Mouse (Mus musculus) splenic B cell, adult 2 months (primary cell): ENCODE measurements around the gene Magi2.

Source experiments
- DNase-seq: peaks from one replicate; pipeline ENCODE4 v3.0.0-alpha.2; 2011; ENCODE audit warnings: low read depth, low spot score
- H3K27me3 ChIP-seq: 2 replicates; pipeline ENCODE4 v1.6.1; 2012; ENCODE audit warnings: mild to moderate bottlenecking, low read length, moderate library complexity, mixed read lengths; ENCODE audit not compliant: control insufficient read depth, poor library complexity, insufficient read depth, severe bottlenecking
- H3K36me3 ChIP-seq: 2 replicates; pipeline ENCODE4 v1.6.1; 2012; ENCODE audit warnings: mild to moderate bottlenecking, low read length, moderate library complexity, mixed read lengths; ENCODE audit not compliant: control insufficient read depth, poor library complexity, insufficient read depth, severe bottlenecking

The Magi2 gene

DNA sequence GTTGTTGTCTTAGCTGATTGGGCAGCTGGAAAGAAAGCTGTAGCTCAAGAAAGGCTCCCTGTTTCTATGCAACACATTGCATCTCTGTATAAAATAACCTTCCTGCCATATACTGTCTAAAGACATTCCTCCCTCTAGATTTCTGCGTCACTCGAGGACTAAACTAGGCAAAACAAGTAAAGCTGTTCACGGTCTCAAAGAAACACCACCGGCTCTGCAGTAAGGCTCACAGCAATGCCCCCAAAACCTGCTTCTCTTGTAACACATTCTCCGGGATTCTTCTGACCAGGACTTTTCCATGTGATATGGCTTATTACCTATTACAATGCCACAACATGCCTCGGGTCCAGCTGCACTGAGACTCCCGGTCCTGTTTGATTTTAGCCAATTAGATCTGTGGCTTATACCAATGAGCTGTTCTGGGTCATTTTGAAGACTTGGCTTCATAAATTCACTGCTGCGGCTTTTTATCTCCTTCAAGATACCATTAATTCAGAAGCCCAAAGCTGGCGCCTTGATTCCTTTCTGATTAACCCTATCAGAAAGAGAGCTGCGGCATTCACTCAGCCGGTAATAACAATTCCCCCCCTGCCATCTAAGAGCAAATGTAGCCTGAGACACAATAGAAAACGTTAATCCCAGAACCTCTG, 520.2 kb downstream of the Magi2 start:
- no peak for DNase-seq
- H3K36me3 ChIP-seq = no peaks in the 10 kb centered on the region
- no peaks in the 10 kb centered on the region for H3K27me3 ChIP-seq

DNA sequence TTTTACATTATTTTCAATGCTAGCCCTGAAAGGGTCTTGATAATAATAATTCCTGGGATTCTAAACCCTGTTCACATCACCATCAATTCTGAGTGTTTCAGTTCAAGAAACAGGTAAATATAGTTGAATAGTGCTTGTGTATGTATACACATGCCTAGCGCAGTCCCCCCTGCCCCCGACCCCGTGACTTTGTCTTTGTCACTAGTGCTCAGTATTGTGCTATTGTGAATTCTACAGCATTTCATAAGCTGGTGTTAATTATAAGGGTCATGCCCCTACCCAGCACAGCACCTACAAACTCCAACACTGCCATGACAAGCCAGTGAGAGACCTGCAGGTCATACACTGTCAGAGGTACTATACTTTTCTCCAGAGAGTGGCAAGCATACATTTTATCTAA, 520.8 kb downstream of the Magi2 start:
- no peak for DNase-seq
- H3K36me3 ChIP-seq = no peaks in the 10 kb centered on the region
- no peaks in the 10 kb centered on the region for H3K27me3 ChIP-seq

GRCm38 (mm10) chr5:19779224-19779623, 552.4 kb downstream of the Magi2 start:
- no peak for DNase-seq

DNA sequence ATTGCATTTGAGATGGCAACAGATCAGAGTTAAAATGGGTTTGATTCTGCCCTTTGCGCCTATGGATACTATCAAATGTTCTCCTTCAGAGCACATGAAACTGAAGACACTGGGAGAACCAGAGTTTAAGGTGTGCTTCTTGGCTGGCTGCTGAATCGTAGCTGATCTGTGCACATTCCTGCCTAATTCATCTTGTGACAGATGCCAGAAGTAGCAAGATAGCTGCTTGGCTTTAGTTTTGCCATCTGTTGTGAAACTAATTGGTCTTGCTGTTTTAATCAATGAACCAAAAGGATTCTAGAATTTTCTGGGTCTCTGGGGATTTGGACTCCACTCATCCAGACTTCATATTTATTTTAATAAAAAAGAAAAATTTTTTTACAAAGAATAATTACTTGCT, 553.2 kb downstream of the Magi2 start:
- DNase-seq = no peak
- no peaks in the 10 kb centered on the region for H3K27me3 ChIP-seq
- no peaks in the 10 kb centered on the region for H3K36me3 ChIP-seq

More at GRCm38 (mm10) chr5:19779224-19779623, 552.4 kb downstream of the Magi2 start:
- no peaks in the 10 kb centered on the region for H3K36me3 ChIP-seq
- no peaks in the 10 kb centered on the region for H3K27me3 ChIP-seq

DNA sequence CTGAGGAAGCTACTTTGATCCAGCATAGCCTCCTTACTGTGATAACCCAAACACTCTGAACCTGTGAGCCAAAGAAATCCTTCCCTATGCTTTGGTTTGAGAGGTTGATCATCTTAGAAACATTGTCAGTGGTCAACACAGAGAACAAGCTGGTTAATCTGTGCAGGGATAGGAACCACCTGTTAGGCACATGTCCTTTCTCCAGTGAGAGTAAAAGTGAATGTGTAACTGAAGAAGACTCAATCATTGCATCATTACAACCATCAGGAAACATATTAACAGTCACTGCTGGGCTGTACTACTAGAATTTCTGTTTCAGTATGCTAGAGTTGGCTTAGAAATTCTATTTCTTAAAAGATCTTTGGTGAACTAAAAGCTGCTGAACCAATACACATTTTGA, 558.5 kb downstream of the Magi2 start:
- H3K27me3 ChIP-seq = no peaks in the 10 kb centered on the region
- no peaks in the 10 kb centered on the region for H3K36me3 ChIP-seq
- DNase-seq = no peak

GRCm38 (mm10) chr5:19787522-19788144, 560.8 kb downstream of the Magi2 start:
- DNase-seq = no peak
- Histone ChIP-seq H3K36me3 (no peaks in the 10 kb centered on the region), H3K27me3 (no peaks in the 10 kb centered on the region)

DNA sequence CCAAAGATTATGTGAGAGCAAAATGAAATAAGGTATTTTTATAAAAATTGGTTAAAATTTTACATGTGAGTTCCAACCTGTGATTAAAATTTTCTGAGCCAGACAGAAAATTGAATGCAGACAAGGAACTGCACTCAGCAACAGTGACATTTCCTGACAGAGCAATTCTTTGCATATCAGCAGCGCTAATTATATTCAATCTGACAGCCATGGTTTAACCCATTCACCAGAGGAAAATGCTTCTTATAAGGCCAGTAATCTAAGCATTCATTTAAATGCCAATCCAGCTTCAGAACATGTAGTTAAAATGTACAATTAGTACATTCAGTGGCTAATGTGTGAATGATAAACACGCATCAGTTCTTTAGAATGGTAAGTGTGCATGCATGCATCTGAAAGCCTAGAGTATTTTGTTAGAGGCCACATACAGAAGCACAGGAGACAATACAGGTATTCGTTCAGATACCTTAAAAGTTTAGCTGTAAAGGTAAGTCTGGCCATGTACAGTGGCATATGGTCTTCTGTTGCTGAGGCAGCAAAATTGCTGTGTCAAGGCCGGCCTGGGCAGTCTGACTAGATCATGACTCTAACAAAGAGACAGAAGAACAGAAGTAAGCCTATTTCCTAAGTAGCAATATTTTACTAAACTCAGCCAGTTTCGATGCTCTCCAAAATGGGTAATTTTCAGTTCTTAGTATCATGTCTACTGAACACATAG, 576.4 kb downstream of the Magi2 start:
- DNase-seq = no peak
- H3K36me3 ChIP-seq = no peaks in the 10 kb centered on the region
- H3K27me3 ChIP-seq = no peaks in the 10 kb centered on the region

DNA sequence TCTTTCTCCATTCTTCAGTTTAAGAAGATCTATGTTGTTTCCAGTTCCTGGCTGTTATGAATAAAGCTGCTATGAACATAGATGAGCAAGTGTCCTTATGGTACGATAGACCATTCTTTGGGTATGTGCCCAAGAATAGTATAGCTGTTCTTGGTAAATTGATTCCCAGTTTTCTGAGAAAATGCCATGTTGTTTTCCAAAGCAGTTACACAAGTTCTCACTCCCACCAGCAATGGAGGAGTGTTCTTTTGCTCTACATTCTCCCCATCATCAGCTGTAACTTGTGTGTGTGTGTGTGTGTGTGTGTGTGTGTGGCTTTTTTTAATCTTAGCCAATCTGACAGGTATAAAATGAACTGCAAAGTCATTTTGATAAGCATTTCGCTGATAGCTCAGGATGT, 595.7 kb downstream of the Magi2 start:
- Histone ChIP-seq H3K36me3 (no peaks in the 10 kb centered on the region), H3K27me3 (no peaks in the 10 kb centered on the region)
- DNase-seq = no peak

GRCm38 (mm10) chr5:19825943-19826342, 599.1 kb downstream of the Magi2 start:
- no peak for DNase-seq

DNA sequence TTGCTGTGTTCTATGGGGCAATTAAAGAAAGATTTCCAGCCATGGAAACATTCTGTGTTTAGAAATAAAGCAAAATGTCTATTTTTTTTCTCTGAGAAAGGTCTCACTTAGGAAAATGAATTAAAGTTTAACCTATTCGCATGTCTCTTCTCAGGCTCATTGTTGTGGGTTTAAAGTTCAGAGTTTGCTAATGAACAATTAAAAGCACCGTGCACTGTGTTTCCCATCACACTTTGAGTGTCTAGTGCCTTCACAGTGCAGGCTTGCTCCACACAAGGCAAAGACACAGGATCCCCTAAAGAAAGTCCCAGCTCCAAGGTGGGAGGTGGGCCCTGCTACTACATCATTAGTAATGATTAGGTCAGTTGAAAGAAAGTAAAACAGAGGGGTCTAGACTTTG, 602.5 kb downstream of the Magi2 start:
- H3K36me3 ChIP-seq = no peaks in the 10 kb centered on the region
- H3K27me3 ChIP-seq = no peaks in the 10 kb centered on the region
- no peak for DNase-seq

More at GRCm38 (mm10) chr5:19825943-19826342, 599.1 kb downstream of the Magi2 start:
- H3K36me3 ChIP-seq = no peaks in the 10 kb centered on the region
- no peaks in the 10 kb centered on the region for H3K27me3 ChIP-seq

- Histone ChIP-seq H3K27me3 (no peaks in the 10 kb centered on the region), H3K36me3 (no peaks in the 10 kb centered on the region)
- no peak for DNase-seq
Measured at GRCm38 (mm10) chr5:19862854-19863253, 636.0 kb downstream of the Magi2 start.

DNA sequence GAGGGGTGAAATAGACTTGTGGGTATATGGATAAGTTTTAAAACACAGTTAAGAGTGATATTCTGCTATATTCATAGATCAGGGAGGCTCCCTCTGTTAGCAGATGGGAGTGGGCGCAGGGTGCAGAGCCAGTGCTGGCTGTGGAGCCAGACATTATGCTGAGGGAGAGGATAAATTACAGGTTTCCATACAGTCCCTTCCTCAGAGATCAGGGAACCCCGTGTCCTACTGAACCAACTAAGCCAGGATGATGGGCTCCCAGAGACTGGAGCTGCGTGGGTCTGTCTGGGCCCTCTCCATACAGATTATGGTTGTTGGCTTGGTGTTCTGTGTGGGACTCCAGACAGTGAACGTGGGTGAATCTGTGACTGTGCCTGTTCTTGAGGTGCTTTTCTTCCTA, 643.6 kb downstream of the Magi2 start:
- H3K36me3 ChIP-seq = no peaks in the 10 kb centered on the region
- DNase-seq = no peak
- no peaks in the 10 kb centered on the region for H3K27me3 ChIP-seq

GRCm38 (mm10) chr5:19891693-19892092, 664.9 kb downstream of the Magi2 start:
- DNase-seq = peak; percentile 66
- no peaks in the 10 kb centered on the region for H3K27me3 ChIP-seq
- no peaks in the 10 kb centered on the region for H3K36me3 ChIP-seq

GRCm38 (mm10) chr5:19895893-19896292, 669.1 kb downstream of the Magi2 start:
- DNase-seq = peak; percentile 29
- H3K36me3 ChIP-seq = no peaks in the 10 kb centered on the region
- no peaks in the 10 kb centered on the region for H3K27me3 ChIP-seq

DNA sequence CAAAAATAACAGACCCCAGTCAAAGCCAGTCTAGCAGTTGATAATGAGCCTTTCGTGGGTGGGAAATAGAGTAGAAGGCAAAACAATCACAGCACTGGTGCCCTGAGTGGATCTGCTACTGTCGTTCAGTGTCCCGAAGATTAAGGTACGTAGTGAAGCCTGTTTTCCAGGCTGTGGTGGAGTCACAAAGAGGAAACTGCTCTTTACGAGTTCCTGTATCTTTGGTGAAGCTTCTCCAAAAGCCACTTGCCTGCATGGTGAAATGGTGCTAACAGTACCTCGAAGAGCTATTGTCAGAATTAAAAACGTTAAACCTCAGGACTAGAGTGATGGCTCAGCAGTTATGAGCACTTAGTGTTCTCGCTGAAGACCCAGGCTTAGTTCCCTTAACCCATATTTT, 674.8 kb downstream of the Magi2 start:
- no peak for DNase-seq
- no peaks in the 10 kb centered on the region for H3K36me3 ChIP-seq
- no peaks in the 10 kb centered on the region for H3K27me3 ChIP-seq
